Mouse (Mus musculus) hindbrain, embryonic 13.5 days (tissue): ENCODE results near the gene Tmem102. TPM values are rescaled to one million over a fixed set of nuclear protein-coding genes. Genes with fewer than 3 reads are reported as not detected.

Experiments used
- ATAC-seq: fragments of 200-750 bp; cut with Nextera tagmentation; 2 replicates; pipeline ENCODE4 v1.8.0; 2017; ENCODE audit warnings: moderate TSS enrichment; ENCODE audit not compliant: low FRiP score
- H3K27ac ChIP-seq: fragments of 300-500 bp; sonication (generic); 2 replicates; pipeline ENCODE4 v1.5.1; 2015; ENCODE audit warnings: inconsistent platforms, mild to moderate bottlenecking, moderate library complexity
- H3K27me3 ChIP-seq: fragments of 300-500 bp; sonication (generic); 2 replicates; pipeline ENCODE4 v1.6.1; 2015; ENCODE audit warnings: mild to moderate bottlenecking, inconsistent platforms
- H3K36me3 ChIP-seq: fragments of 300-500 bp; sonication (generic); 2 replicates; pipeline ENCODE4 v1.6.1; 2015; ENCODE audit warnings: mild to moderate bottlenecking, inconsistent platforms
- H3K4me1 ChIP-seq: fragments of 300-500 bp; sonication (generic); replicated peaks from 2 replicates; pipeline ENCODE4 v1.6.1; 2015; ENCODE audit warnings: inconsistent platforms
- H3K4me2 ChIP-seq: fragments of 300-500 bp; sonication (generic); 2 replicates; pipeline ENCODE4 v1.6.1; 2015; ENCODE audit warnings: inconsistent platforms, mild to moderate bottlenecking, moderate library complexity
- H3K4me3 ChIP-seq: fragments of 300-500 bp; sonication (generic); 2 replicates; pipeline ENCODE4 v1.5.1; 2015; ENCODE audit warnings: mild to moderate bottlenecking, inconsistent platforms
- H3K9ac ChIP-seq: fragments of 300-500 bp; sonication (generic); 2 replicates; pipeline ENCODE4 v1.6.1; 2015; ENCODE audit warnings: mild to moderate bottlenecking, inconsistent platforms
- H3K9me3 ChIP-seq: fragments of 300-500 bp; sonication (generic); 2 replicates; pipeline ENCODE4 v1.6.1; 2016; ENCODE audit warnings: inconsistent platforms
- WGBS: fragments of 180-500 bp; shearing (Covaris S2); methylation state at CpG from one replicate; pipeline ENCODE4 v1.1.7; 2015; 5-methylcytosine and 5-hydroxymethylcytosine counted together
- polyA plus RNA-seq: library from polyadenylated mRNA; unstranded; fragments of >200 nt; fragmentation: Nextera tagmentation; extraction: Ambion mirVana; gene quantifications from 2 replicates; pipeline ENCODE4 v1.2.1, GENCODE M21; 2015

The Tmem102 gene
- polyA plus RNA-seq, 1 experiment from 2014 or later: 1.1 TPM

- no peaks in the 10 kb centered on the region for H3K9me3 ChIP-seq
- H3K4me2 ChIP-seq: peak within 1 kb of the TSS; percentile 99
- H3K4me1 ChIP-seq: peaks cover 46% of the 10 kb centered on the region
- H3K27ac ChIP-seq: peak within 1 kb of the TSS; percentile 99
- H3K36me3 ChIP-seq: peaks cover 14% of the 10 kb centered on the region
- WGBS: under 1% methylated on average over 32 of the region's 32 CpGs
- peak within 1 kb of the TSS; percentile 98 for H3K4me3 ChIP-seq
- H3K27me3 ChIP-seq: no peaks in the 10 kb centered on the region
- ATAC-seq: peak; percentile 77
- H3K9ac ChIP-seq: peak within 1 kb of the TSS; percentile 99
These were observed 32.2 kb upstream of the Tmem102 start, which contains the start of gene Nlgn2 for GRCm38 (mm10) chr11:69837604-69837951. Nlgn2 (minus strand) TSS chr11:69837784.

- peak overlapping the region; percentile 99 for H3K9ac ChIP-seq
- WGBS: under 1% methylated on average over 43 of the region's 52 CpGs
These were observed 31.5 kb upstream of the Tmem102 start for GRCm38 (mm10) chr11:69836703-69837576.

GRCm38 (mm10) chr11:69835966-69836335, 30.5 kb upstream of the Tmem102 start:
- H3K27me3 ChIP-seq: no peaks in the 10 kb centered on the region
- H3K36me3 ChIP-seq: peaks cover 28% of the 10 kb centered on the region
- H3K4me2 ChIP-seq: peak overlapping the region; percentile 99
- H3K27ac ChIP-seq: peak overlapping the region; percentile 99
- H3K4me1 ChIP-seq: peaks cover 53% of the 10 kb centered on the region
- peak overlapping the region; percentile 98 for H3K4me3 ChIP-seq
- peak overlapping the region; percentile 99 for H3K9ac ChIP-seq
- ATAC-seq: no peak
- no peaks in the 10 kb centered on the region for H3K9me3 ChIP-seq
- 7% methylated on average over 4 of the region's 4 CpGs for WGBS

More at GRCm38 (mm10) chr11:69836703-69837576, 31.5 kb upstream of the Tmem102 start:
- H3K9me3 ChIP-seq: no peaks in the 10 kb centered on the region
- peak overlapping the region; percentile 98 for H3K4me3 ChIP-seq
- H3K4me2 ChIP-seq: peak overlapping the region; percentile 99
- H3K27ac ChIP-seq: peak overlapping the region; percentile 99
- H3K4me1 ChIP-seq: peaks cover 53% of the 10 kb centered on the region
- no peaks in the 10 kb centered on the region for H3K27me3 ChIP-seq
- ATAC-seq: peak; percentile 2; the same call in 1 of the 2 replicates
- peaks cover 20% of the 10 kb centered on the region for H3K36me3 ChIP-seq

GRCm38 (mm10) chr11:69835326-69835965, 30.0 kb upstream of the Tmem102 start:
- Histone ChIP-seq H3K9ac (peak overlapping the region; percentile 99), H3K27me3 (no peaks in the 10 kb centered on the region), H3K4me2 (peak overlapping the region; percentile 99), H3K27ac (peak overlapping the region; percentile 99), H3K4me3 (peak overlapping the region; percentile 98), H3K36me3 (peaks cover 32% of the 10 kb centered on the region), H3K4me1 (peaks cover 53% of the 10 kb centered on the region), H3K9me3 (no peaks in the 10 kb centered on the region)
- ATAC-seq: no peak
- WGBS: 2% methylated on average over 9 of the region's 9 CpGs

GRCm38 (mm10) chr11:69834001-69834549, 28.7 kb upstream of the Tmem102 start:
- peaks cover 52% of the 10 kb centered on the region for H3K4me1 ChIP-seq
- 4% methylated on average over 43 of the region's 48 CpGs for WGBS
- no peaks in the 10 kb centered on the region for H3K9me3 ChIP-seq
- no peaks in the 10 kb centered on the region for H3K27me3 ChIP-seq
- H3K36me3 ChIP-seq: peaks cover 37% of the 10 kb centered on the region
- peak overlapping the region; percentile 99; the same call in 1 of the 2 replicates for H3K27ac ChIP-seq
- H3K9ac ChIP-seq: peak overlapping the region; percentile 99
- no peak for ATAC-seq
- peak overlapping the region; percentile 98 for H3K4me3 ChIP-seq
- peak overlapping the region; percentile 99 for H3K4me2 ChIP-seq

- WGBS: 52% methylated on average over 8 of the region's 8 CpGs
- Histone ChIP-seq H3K27me3 (no peaks in the 10 kb centered on the region), H3K4me2 (peak overlapping the region; percentile 99), H3K9me3 (no peaks in the 10 kb centered on the region), H3K27ac (0 out of 2 replicates have a peak overlapping the region, but pooled peaks have one; percentile 99), H3K4me3 (peak overlapping the region; percentile 98), H3K4me1 (peaks cover 52% of the 10 kb centered on the region), H3K9ac (peak overlapping the region; percentile 99), H3K36me3 (peaks cover 42% of the 10 kb centered on the region)
- no peak for ATAC-seq
These were observed 28.1 kb upstream of the Tmem102 start for GRCm38 (mm10) chr11:69833554-69833953.

GRCm38 (mm10) chr11:69828832-69829231, 23.4 kb upstream of the Tmem102 start:
- Histone ChIP-seq H3K27me3 (no peaks in the 10 kb centered on the region), H3K9ac (peak overlapping the region; percentile 43; the same call in 1 of the 2 replicates), H3K9me3 (no peaks in the 10 kb centered on the region), H3K4me2 (no peak overlapping the region), H3K36me3 (peaks cover 87% of the 10 kb centered on the region), H3K4me3 (no peak overlapping the region), H3K4me1 (peaks cover 28% of the 10 kb centered on the region), H3K27ac (0 out of 2 replicates have a peak overlapping the region, but pooled peaks have one; percentile 12)
- 63% methylated on average over 5 of the region's 5 CpGs for WGBS
- ATAC-seq: no peak

- H3K36me3 ChIP-seq: peaks cover 45% of the 10 kb centered on the region
- no peak overlapping the region for H3K4me3 ChIP-seq
- no peaks in the 10 kb centered on the region for H3K4me1 ChIP-seq
- no peak for ATAC-seq
- H3K4me2 ChIP-seq: no peak overlapping the region
- H3K27me3 ChIP-seq: no peaks in the 10 kb centered on the region
- H3K27ac ChIP-seq: no peak overlapping the region
- 68% methylated on average over 2 of the region's 2 CpGs for WGBS
- H3K9me3 ChIP-seq: no peaks in the 10 kb centered on the region
- no peak overlapping the region for H3K9ac ChIP-seq
These were observed 18.0 kb upstream of the Tmem102 start for GRCm38 (mm10) chr11:69823456-69823855.

- Histone ChIP-seq H3K9me3 (no peaks in the 10 kb centered on the region), H3K4me2 (no peak within 1 kb of the TSS), H3K9ac (no peak within 1 kb of the TSS), H3K4me1 (no peaks in the 10 kb centered on the region), H3K27me3 (no peaks in the 10 kb centered on the region), H3K27ac (no peak within 1 kb of the TSS), H3K36me3 (peaks cover 31% of the 10 kb centered on the region), H3K4me3 (no peak within 1 kb of the TSS)
- no peak for ATAC-seq
- 93% methylated on average over 3 of the region's 3 CpGs for WGBS
These were observed 16.7 kb upstream of the Tmem102 start, which contains the start of gene Spem1 for GRCm38 (mm10) chr11:69822080-69822479. Spem1 (minus strand) TSS chr11:69822180.

- Histone ChIP-seq H3K4me2 (no peak overlapping the region), H3K4me1 (no peaks in the 10 kb centered on the region), H3K27me3 (no peaks in the 10 kb centered on the region), H3K9ac (no peak overlapping the region), H3K4me3 (no peak overlapping the region), H3K27ac (no peak overlapping the region), H3K36me3 (no peaks in the 10 kb centered on the region; the same call in none of the 2 replicates), H3K9me3 (no peaks in the 10 kb centered on the region)
- no peak for ATAC-seq
- WGBS: 95% methylated on average over 8 of the region's 8 CpGs
These were observed 13.4 kb upstream of the Tmem102 start for GRCm38 (mm10) chr11:69818871-69819270.

GRCm38 (mm10) chr11:69818365-69818764, 12.9 kb upstream of the Tmem102 start, which contains the start of gene Spem2:
Spem2 (minus strand) TSS chr11:69818465.
- Histone ChIP-seq H3K27ac (no peak within 1 kb of the TSS), H3K36me3 (no peaks in the 10 kb centered on the region; the same call in 1 of the 2 replicates), H3K9ac (no peak within 1 kb of the TSS), H3K4me1 (no peaks in the 10 kb centered on the region), H3K4me2 (no peak within 1 kb of the TSS), H3K4me3 (no peak within 1 kb of the TSS), H3K9me3 (no peaks in the 10 kb centered on the region), H3K27me3 (0 out of 2 replicates have a peak, but pooled peaks cover 3% of the 10 kb centered on the region)
- no peak for ATAC-seq
- WGBS: 88% methylated on average over 2 of the region's 2 CpGs

- Histone ChIP-seq H3K9me3 (no peaks in the 10 kb centered on the region), H3K27me3 (0 out of 2 replicates have a peak, but pooled peaks cover 3% of the 10 kb centered on the region), H3K9ac (no peak overlapping the region), H3K4me3 (no peak overlapping the region), H3K4me2 (no peak overlapping the region), H3K4me1 (no peaks in the 10 kb centered on the region), H3K36me3 (no peaks in the 10 kb centered on the region), H3K27ac (no peak overlapping the region)
- ATAC-seq: no peak
- WGBS: 91% methylated on average over 12 of the region's 12 CpGs
These were observed 11.1 kb upstream of the Tmem102 start for GRCm38 (mm10) chr11:69816520-69816919.
